Mouse (Mus musculus) testis, adult 2 months (tissue): ENCODE data around the gene Nploc4. TPM values are rescaled to one million over a fixed set of nuclear protein-coding genes. Genes with fewer than 3 reads are reported as not detected.
A peak's percentile ranks its signal among the peaks of the same experiment; 100 is the strongest.

Experiments used
- H3K27ac ChIP-seq: fragments of 200-500 bp; 2 replicates; pipeline ENCODE4 v1.5.1; 2012; ENCODE audit warnings: low read depth, low read length; ENCODE audit not compliant: control insufficient read depth, insufficient read depth
- H3K27me3 ChIP-seq: fragments of 200-500 bp; 2 replicates; pipeline ENCODE4 v1.6.1; 2012; ENCODE audit warnings: mild to moderate bottlenecking, low read length, moderate library complexity; ENCODE audit not compliant: control insufficient read depth, insufficient read depth
- H3K36me3 ChIP-seq: fragments of 200-500 bp; 2 replicates; pipeline ENCODE4 v1.6.1; 2012; ENCODE audit warnings: mild to moderate bottlenecking, low read length; ENCODE audit not compliant: control insufficient read depth, insufficient read depth
- H3K4me1 ChIP-seq: fragments of 200-500 bp; 2 replicates; pipeline ENCODE4 v1.6.1; 2012; ENCODE audit warnings: low read length; ENCODE audit not compliant: control insufficient read depth, insufficient read depth
- H3K4me3 ChIP-seq: fragments of 200-500 bp; 2 replicates; pipeline ENCODE4 v1.5.1; 2012; ENCODE audit warnings: low read depth, mild to moderate bottlenecking, low read length, moderate library complexity, mixed read lengths; ENCODE audit not compliant: control insufficient read depth
- CTCF ChIP-seq: fragments of 200-500 bp; IDR thresholded peaks from 2 replicates; pipeline ENCODE4 v1.5.1; 2012; ENCODE audit warnings: low read depth, mild to moderate bottlenecking, inconsistent platforms, low read length, moderate library complexity; ENCODE audit not compliant: control insufficient read depth, insufficient read depth, insufficient replicate concordance
- POLR2A ChIP-seq: fragments of 200-500 bp; IDR thresholded peaks from 2 replicates; pipeline ENCODE4 v1.6.1; 2012; ENCODE audit warnings: low read depth, mild to moderate bottlenecking, inconsistent platforms, low read length, moderate library complexity; ENCODE audit not compliant: control insufficient read depth
- polyA plus RNA-seq: library from polyadenylated mRNA; depleted of rRNA; stranded (reverse); fragments of >200 nt; gene quantifications from 2 replicates; pipeline ENCODE4 v1.2.3, GENCODE M21; 2012

The Nploc4 gene
- polyA plus RNA-seq, 1 experiment, result 75.8 TPM

- TF ChIP-seq CTCF (no peak), POLR2A (no peak)
- H3K27me3 ChIP-seq, result no peaks in the 10 kb centered on the region
- H3K4me3 ChIP-seq, result no peak overlapping the region
- no peaks in the 10 kb centered on the region for H3K36me3 ChIP-seq
- H3K27ac ChIP-seq, result no peak overlapping the region
- H3K4me1 ChIP-seq, result no peaks in the 10 kb centered on the region
Observed at GRCm38 (mm10) chr11:120442765-120443280, 5.3 kb upstream of the Nploc4 start.

DNA sequence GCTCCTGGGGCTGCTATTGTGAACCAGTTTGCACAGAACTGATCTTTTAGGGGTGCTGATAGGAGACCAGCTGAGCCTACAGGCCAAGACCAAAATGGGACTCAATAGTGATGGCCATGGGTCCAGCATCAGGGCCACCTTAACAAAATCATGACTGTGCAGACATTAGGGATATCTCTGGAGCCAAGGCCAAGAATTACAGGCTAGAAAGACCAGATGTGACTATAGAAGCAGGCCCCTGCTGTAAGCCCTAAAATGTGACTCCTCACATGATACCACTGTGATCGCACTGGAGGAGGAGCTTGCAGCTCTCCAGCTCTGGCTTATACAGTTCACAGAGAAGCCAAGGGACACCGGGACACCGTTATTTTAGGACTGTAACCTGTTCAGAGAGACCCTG lies 4.8 kb upstream of the Nploc4 start, which contains the start of gene Tspan10:
TSS of gene Tspan10 (plus strand) at position 301 of the 400 bp plus-strand sequence.
- TF ChIP-seq POLR2A (no peak), CTCF (no peak)
- Histone ChIP-seq H3K4me1 (no peaks in the 10 kb centered on the region), H3K36me3 (no peaks in the 10 kb centered on the region), H3K27ac (no peak within 1 kb of the TSS), H3K4me3 (no peak within 1 kb of the TSS), H3K27me3 (no peaks in the 10 kb centered on the region)

- no peaks in the 10 kb centered on the region for H3K27me3 ChIP-seq
- H3K4me1 ChIP-seq, result no peaks in the 10 kb centered on the region
- no peak for TF ChIP-seq CTCF
- H3K36me3 ChIP-seq, result no peaks in the 10 kb centered on the region
- H3K4me3 ChIP-seq, result peak overlapping the region; percentile 84
- no peak overlapping the region for H3K27ac ChIP-seq
Observed at GRCm38 (mm10) chr11:120437857-120438385, 413 bp upstream of the Nploc4 start.

DNA sequence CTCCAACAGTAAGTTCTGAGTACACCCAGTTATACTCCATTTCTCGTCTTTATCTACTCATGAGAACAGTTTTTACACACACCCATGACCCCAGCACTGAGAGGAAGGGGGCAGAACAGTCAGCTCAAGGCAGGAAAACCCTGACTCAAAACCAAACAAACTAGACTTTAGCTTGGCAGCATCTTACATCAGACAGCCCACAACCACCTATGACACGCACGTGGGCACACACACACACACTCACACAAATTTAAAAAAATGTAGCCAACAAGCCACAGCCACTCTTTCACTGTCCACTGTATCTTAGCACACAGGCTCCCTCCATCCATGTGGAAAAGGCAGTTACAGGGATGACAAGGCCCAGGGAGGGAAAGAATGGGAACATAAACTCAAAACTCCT lies 10.8 kb downstream of the Nploc4 start:
- Histone ChIP-seq H3K27ac (no peak overlapping the region), H3K36me3 (peaks cover 5% of the 10 kb centered on the region), H3K4me3 (no peak overlapping the region), H3K27me3 (no peaks in the 10 kb centered on the region), H3K4me1 (peaks cover 8% of the 10 kb centered on the region; the same call in 1 of the 2 replicates)
- TF ChIP-seq POLR2A (no peak), CTCF (no peak)

- Histone ChIP-seq H3K36me3 (peaks cover 5% of the 10 kb centered on the region), H3K4me1 (peaks cover 8% of the 10 kb centered on the region; the same call in 1 of the 2 replicates), H3K27ac (peak overlapping the region; percentile 66), H3K4me3 (no peak overlapping the region), H3K27me3 (no peaks in the 10 kb centered on the region)
- TF ChIP-seq POLR2A (no peak), CTCF (peak; percentile 41; the same call in 1 of the 2 replicates)
Observed at GRCm38 (mm10) chr11:120423569-120424295, 13.8 kb downstream of the Nploc4 start.

GRCm38 (mm10) chr11:120422651-120423568 lies 14.6 kb downstream of the Nploc4 start:
- no peak for TF ChIP-seq POLR2A
- TF ChIP-seq CTCF, result no peak
- Histone ChIP-seq H3K27ac (peak overlapping the region; percentile 66), H3K4me3 (no peak overlapping the region), H3K4me1 (peaks cover 8% of the 10 kb centered on the region; the same call in 1 of the 2 replicates), H3K36me3 (peaks cover 3% of the 10 kb centered on the region), H3K27me3 (no peaks in the 10 kb centered on the region)

GRCm38 (mm10) chr11:120418592-120418991 lies 18.9 kb downstream of the Nploc4 start:
- Histone ChIP-seq H3K36me3 (peaks cover 4% of the 10 kb centered on the region), H3K4me3 (no peak overlapping the region), H3K27me3 (no peaks in the 10 kb centered on the region), H3K27ac (peak overlapping the region; percentile 67), H3K4me1 (peaks cover 8% of the 10 kb centered on the region; the same call in 1 of the 2 replicates)
- TF ChIP-seq POLR2A (no peak), CTCF (no peak)
